Mouse (Mus musculus) spleen, adult 2 months (tissue): ENCODE results near the gene Vash2.

Experiments
- CTCF ChIP-seq: fragments of 200-500 bp; IDR thresholded peaks from 2 replicates; pipeline ENCODE4 v1.5.1; 2011; ENCODE audit warnings: mild to moderate bottlenecking, inconsistent platforms; ENCODE audit not compliant: insufficient read depth, insufficient read length, insufficient replicate concordance; ENCODE audit errors: extremely low read depth
- POLR2A ChIP-seq: fragments of 200-500 bp; IDR thresholded peaks from 2 replicates; pipeline ENCODE4 v1.6.1; 2011; ENCODE audit warnings: low read depth, low read length, inconsistent platforms

DNA sequence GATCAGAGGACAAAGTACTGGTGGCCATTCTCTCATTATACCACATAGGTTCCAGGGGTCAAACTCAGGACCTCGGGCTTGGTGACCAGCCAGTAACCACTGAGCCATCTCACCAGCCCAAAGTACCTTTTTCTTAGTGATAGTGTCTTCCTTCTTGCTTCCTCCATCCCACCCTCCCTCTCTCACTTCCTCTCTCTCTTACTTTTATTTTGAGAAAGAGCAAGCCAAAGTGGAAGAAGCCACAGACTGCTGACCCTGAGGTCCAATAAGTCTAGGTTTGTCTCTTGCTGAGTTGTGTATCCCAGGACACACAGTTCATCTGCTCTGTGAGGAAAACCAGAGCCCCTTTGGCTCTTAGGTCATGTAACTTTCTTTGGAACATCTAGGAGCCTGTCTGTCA lies 1.4 kb upstream of the Vash2 start:
- no peak for TF ChIP-seq CTCF
- TF ChIP-seq POLR2A = no peak
